Mouse (Mus musculus): ENCODE measurements at regions not wholly inside any gene's neighbourhood (a gene's known extent, or its start where the extent isn't known, plus 50 kb on each side); places are given as distances from the start of the nearest gene placed in this dataset.

GRCm38 (mm10) chr12:12778563-12779256, 163.0 kb downstream of the Mycn start:
- TF ChIP-seq CTCF (IDR thresholded peaks at IDR 0.05; ENCODE audit: borderline replicate concordance, insufficient read depth, low read depth, low read length) (no peak), POLR2A (IDR thresholded peaks at IDR 0.05; ENCODE audit: borderline replicate concordance, insufficient read depth, low read length) (no peak)

Data from cerebellum, adult 2 months (tissue).